Mouse (Mus musculus) stomach, postnatal 0 days (tissue): ENCODE data around the gene Cd59b. TPM values are rescaled to one million over a fixed set of nuclear protein-coding genes. Genes with fewer than 3 reads are reported as not detected.
"Not testable (repeated sequence)": the region's sequence is repeated elsewhere in the genome, so short reads cannot be mapped to it uniquely, and the experiment has no call there.

Experiments
- ATAC-seq: fragments of 200-750 bp; cut with Nextera tagmentation; 2 replicates; pipeline ENCODE4 v1.8.0; 2017; ENCODE audit not compliant: low FRiP score, low TSS enrichment
- DNase-seq: peaks from one replicate; pipeline ENCODE4 v3.0.0-alpha.2; 2016; ENCODE audit warnings: low spot score
- H3K27ac ChIP-seq: fragments of 300-500 bp; sonication (generic); replicated peaks from 2 replicates; pipeline ENCODE4 v1.5.1; 2014; ENCODE audit warnings: mild to moderate bottlenecking, control low read depth
- H3K27me3 ChIP-seq: fragments of 300-500 bp; sonication (generic); 2 replicates; pipeline ENCODE4 v1.6.1; 2014; ENCODE audit warnings: low read length; ENCODE audit not compliant: control insufficient read depth, insufficient read depth
- H3K36me3 ChIP-seq: fragments of 300-500 bp; sonication (generic); 2 replicates; pipeline ENCODE4 v1.6.1; 2014; ENCODE audit warnings: low read length, mixed read lengths; ENCODE audit not compliant: control insufficient read depth, insufficient read depth
- H3K4me1 ChIP-seq: fragments of 300-500 bp; sonication (generic); replicated peaks from 2 replicates; pipeline ENCODE4 v1.6.1; 2014; ENCODE audit warnings: antibody characterized with exemption; ENCODE audit not compliant: control insufficient read depth, insufficient read depth
- H3K4me2 ChIP-seq: fragments of 300-500 bp; sonication (generic); replicated peaks from 2 replicates; pipeline ENCODE4 v1.6.1; 2014; ENCODE audit warnings: low read depth, mild to moderate bottlenecking, control low read depth, moderate library complexity
- H3K4me3 ChIP-seq: fragments of 300-500 bp; sonication (generic); 2 replicates; pipeline ENCODE4 v1.5.1; 2014; ENCODE audit warnings: low read depth, low read length, control low read depth
- H3K9ac ChIP-seq: fragments of 300-500 bp; sonication (generic); 2 replicates; pipeline ENCODE4 v1.6.1; 2014; ENCODE audit warnings: mild to moderate bottlenecking, low read length, control low read depth, mixed read lengths
- H3K9me3 ChIP-seq: fragments of 300-500 bp; sonication (generic); 2 replicates; pipeline ENCODE4 v1.6.1; 2016; ENCODE audit warnings: low read length; ENCODE audit not compliant: control insufficient read depth
- CTCF ChIP-seq: IDR thresholded peaks from 2 replicates; pipeline ENCODE4 v1.5.1; 2016; ENCODE audit warnings: antibody characterized with exemption, low read depth, mild to moderate bottlenecking, moderate library complexity
- EP300 ChIP-seq: optimal IDR thresholded peaks from 2 replicates; pipeline ENCODE3; 2016; ENCODE audit warnings: antibody characterized with exemption
- WGBS: fragments of 180-500 bp; shearing (Covaris S2); extraction: QIAGEN DNeasy Blood & Tissue Kit; methylation state at CpG from one replicate; pipeline ENCODE4 v1.1.7; 2014; 5-methylcytosine and 5-hydroxymethylcytosine counted together
- polyA plus RNA-seq: library from polyadenylated mRNA; unstranded; fragments of >200 nt; fragmentation: Nextera tagmentation; extraction: Ambion mirVana; gene quantifications from 2 replicates; pipeline ENCODE4 v1.2.1, GENCODE M21; 2015

Cd59b gene
- polyA plus RNA-seq, 1 experiment from 2014 or later = 5.5 TPM

DNA sequence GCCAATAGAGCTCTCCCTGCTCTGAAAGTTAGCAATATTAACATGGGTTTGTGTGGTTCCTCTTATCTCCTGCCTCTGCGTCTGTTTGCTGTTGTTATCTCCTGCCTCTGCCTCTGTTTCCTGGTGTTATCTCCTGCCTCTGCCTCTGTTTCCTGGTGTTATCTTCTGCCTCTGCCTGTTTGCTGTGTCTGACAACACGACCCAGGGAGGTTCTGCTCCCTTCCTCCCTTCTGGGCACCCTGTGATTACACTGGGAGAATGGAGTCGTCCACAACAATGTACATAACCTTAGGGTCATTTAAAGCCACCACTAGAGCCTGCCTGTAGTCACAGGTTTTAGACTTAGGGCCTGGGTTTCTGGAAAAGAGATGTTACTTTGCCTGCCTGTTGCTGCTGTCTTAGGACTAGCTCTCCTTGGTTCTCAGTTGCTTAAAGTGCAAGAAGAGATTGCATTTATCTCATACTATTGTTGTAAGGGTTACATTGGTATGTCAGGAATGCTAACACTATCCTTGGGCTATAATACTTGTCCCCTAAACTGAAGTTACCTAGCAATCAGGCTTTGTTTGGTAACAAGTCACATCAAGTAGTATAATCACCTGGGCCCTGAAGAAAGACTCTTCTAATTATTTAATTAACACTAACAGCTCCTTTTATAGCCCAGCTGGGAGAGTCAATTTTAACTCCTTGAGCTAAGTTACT lies 29.0 kb downstream of the Cd59b start:
- Histone ChIP-seq H3K4me3 (no peak overlapping the region), H3K27ac (no peak overlapping the region), H3K4me1 (0 out of 2 replicates have a peak, but pooled peaks cover 6% of the 10 kb centered on the region), H3K9me3 (no peaks in the 10 kb centered on the region), H3K9ac (no peak overlapping the region), H3K27me3 (no peaks in the 10 kb centered on the region), H3K36me3 (no peaks in the 10 kb centered on the region), H3K4me2 (no peak overlapping the region)
- ATAC-seq (peak; percentile 36; the same call in 1 of the 2 replicates), DNase-seq (no peak)
- 40% methylated on average over 3 of the region's 3 CpGs for WGBS
- TF ChIP-seq CTCF (no peak), EP300 (no peak)

- Histone ChIP-seq H3K4me1 (0 out of 2 replicates have a peak, but pooled peaks cover 6% of the 10 kb centered on the region), H3K36me3 (no peaks in the 10 kb centered on the region), H3K4me2 (no peak overlapping the region), H3K9me3 (no peaks in the 10 kb centered on the region), H3K27me3 (no peaks in the 10 kb centered on the region), H3K4me3 (no peak overlapping the region), H3K27ac (no peak overlapping the region), H3K9ac (no peak overlapping the region)
- DNase-seq = no peak
- no peak for TF ChIP-seq CTCF
- TF ChIP-seq EP300 = no peak
- 96% methylated on average over 2 of the region's 2 CpGs for WGBS
- no peak for ATAC-seq
These were observed 29.6 kb downstream of the Cd59b start for GRCm38 (mm10) chr2:104099231-104099585.

DNA sequence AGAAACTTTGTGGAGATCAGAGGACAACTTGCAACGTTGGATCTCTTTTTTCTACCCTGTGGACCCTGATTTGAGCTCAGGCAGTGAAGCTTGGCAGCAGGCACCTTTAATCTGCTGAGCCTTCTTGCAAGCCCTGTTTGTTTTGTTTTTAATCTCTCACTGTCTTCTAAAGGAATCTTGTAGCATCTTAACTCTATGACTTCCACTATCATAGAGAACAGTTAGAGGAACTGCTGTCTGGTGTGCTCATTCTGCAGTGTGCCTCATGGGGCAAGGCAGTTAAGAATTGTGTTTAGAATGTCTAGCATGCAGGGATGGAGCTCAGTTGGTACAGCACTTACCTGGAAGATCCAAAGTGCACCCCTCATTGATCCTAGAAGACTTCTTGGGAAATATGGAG lies 30.3 kb downstream of the Cd59b start:
- no peaks in the 10 kb centered on the region for H3K9me3 ChIP-seq
- WGBS = 59% methylated on average over 1 of the region's 1 CpGs
- DNase-seq (no peak), ATAC-seq (no peak)
- no peak overlapping the region for H3K9ac ChIP-seq
- no peak overlapping the region for H3K27ac ChIP-seq
- no peak for TF ChIP-seq EP300
- no peak for TF ChIP-seq CTCF
- no peak overlapping the region for H3K4me3 ChIP-seq
- no peaks in the 10 kb centered on the region for H3K36me3 ChIP-seq
- H3K4me1 ChIP-seq = 0 out of 2 replicates have a peak, but pooled peaks cover 6% of the 10 kb centered on the region
- H3K27me3 ChIP-seq = no peaks in the 10 kb centered on the region
- H3K4me2 ChIP-seq = no peak overlapping the region

DNA sequence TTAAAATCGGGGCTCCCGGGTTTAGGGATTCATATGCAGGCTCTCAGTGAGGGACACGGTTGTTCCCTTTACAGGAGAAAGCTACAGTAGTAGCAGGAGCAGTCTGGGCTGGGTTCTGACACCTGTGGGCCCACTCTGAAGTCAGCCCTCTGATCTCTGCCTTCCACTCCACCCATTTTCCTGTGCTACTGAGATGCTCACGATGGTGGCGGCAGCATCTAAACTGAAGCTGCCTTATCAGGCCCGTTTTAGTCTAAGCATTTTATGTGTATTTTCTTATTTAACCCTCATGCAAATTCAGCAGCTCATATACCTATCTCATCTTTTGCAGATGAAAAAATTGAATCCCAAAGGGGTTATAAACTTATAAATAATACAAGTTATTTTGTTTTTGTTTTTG lies 35.2 kb downstream of the Cd59b start:
- Histone ChIP-seq H3K36me3 (no peaks in the 10 kb centered on the region), H3K9ac (no peak overlapping the region), H3K4me1 (no peaks in the 10 kb centered on the region), H3K4me2 (no peak overlapping the region), H3K9me3 (no peaks in the 10 kb centered on the region), H3K27me3 (no peaks in the 10 kb centered on the region), H3K4me3 (no peak overlapping the region), H3K27ac (no peak overlapping the region)
- TF ChIP-seq EP300 = no peak
- no peak for TF ChIP-seq CTCF
- DNase-seq = no peak
- ATAC-seq = no peak
- 88% methylated on average over 6 of the region's 6 CpGs for WGBS

DNA sequence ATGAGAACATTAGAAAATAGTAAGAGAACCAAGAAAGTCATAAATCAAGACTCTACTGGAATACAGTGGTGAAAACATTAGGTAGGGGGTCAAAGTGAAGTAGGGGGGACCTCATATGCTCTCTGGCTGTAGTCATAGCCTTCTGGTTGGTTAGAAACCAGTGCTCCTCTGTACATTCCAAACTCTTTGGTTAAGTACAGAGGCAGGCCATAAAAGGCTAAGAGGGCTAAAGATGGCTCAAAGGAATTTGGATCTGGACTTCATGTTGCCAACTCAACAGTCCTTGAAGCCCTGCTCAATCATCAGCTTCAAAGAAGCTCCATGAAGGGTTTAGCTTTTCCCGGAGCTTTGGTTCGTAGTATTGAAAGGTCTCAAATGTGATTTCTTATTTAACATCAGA lies 39.4 kb downstream of the Cd59b start:
- not testable (repeated sequence) for H3K36me3 ChIP-seq, DNase-seq, H3K27me3 ChIP-seq, H3K4me3 ChIP-seq, ATAC-seq, H3K9ac ChIP-seq, H3K9me3 ChIP-seq, H3K4me2 ChIP-seq, H3K4me1 ChIP-seq, H3K27ac ChIP-seq
- 79% methylated on average over 2 of the region's 2 CpGs for WGBS

DNA sequence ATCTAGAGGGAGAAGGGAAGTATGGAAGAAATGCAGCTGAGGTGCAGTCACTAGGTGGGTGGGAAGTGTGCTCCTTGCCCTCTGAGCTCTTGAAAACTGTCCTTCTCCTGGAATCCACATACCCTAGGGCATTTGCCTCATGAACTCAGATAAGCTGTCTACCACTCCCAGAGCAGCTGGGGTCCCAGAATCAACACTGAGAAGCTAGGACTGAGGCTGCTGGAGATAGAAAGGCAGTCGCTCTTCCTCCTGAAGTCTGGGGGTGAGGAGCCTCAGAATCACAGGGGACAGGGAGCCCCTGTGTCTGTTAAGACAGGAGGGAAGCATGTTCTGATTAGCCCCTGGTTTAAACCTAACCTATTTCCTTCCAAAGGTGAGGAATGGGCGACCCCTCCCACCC lies 39.9 kb downstream of the Cd59b start:
- DNase-seq = no peak
- no peaks in the 10 kb centered on the region for H3K36me3 ChIP-seq
- H3K9me3 ChIP-seq = no peaks in the 10 kb centered on the region
- no peak overlapping the region for H3K4me3 ChIP-seq
- H3K4me2 ChIP-seq = no peak overlapping the region
- H3K9ac ChIP-seq = no peak overlapping the region
- no peaks in the 10 kb centered on the region for H3K27me3 ChIP-seq
- ATAC-seq = no peak
- TF ChIP-seq EP300 (no peak), CTCF (no peak)
- H3K4me1 ChIP-seq = no peaks in the 10 kb centered on the region
- H3K27ac ChIP-seq = no peak overlapping the region; the same call in 1 of the 2 replicates
- 65% methylated on average over 2 of the region's 2 CpGs for WGBS
